ENCODE assay signal across 8 mouse cellular contexts in the genomic region with DNA sequence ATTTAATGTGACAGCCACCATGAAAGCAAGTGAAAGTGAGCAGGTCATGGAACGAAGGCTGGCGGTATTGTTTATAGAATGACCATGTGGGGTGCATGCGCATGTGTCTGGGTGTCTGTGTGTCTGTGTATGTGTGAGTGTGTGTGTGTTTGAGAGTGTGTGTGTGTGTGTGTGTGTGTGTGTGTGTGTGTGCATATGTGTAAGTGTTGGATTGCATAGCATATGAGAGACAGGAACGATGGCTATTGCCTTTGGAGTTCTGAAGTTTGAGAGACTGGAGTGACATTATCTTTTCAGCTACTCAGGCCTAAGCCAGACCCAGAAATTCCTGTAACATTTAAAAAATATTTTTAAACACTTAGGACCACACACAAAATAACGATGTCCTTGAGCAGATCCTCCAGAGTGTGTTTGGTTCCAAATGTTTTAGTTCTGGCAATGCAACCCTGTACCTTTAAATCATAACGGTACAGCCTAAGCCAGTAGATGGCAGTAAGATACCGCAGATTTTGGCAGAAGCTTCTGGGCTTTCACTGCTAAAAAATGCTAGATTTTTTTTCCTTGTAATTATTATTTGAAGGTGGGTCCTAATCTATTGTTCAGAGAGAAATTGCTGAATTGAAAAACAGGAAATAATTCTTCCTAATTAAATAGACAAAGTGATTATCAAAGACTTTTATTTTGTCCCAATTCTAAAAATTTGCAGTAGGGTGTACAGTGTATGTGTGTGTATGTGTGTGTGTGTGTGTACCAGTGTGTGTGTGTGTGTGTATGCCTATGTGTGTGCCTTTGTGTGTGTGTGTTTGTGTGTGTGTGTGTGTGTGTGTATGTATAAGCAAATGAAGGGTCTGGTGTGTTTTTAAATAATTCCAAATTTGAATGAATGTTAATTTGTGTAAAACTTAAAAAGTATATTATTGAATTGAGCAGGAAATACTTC.
DNase-seq lines count a peak whose midpoint lies in the region; ATAC-seq lines count a peak whose summit lies in the region.
"Had no signal": no experiment of that assay in that cellular context is flagged by ENCODE, and none has a peak within 500 bp of the region (broad histone marks: within the 10 kb centered on the region; RNA-seq: fewer than 3 reads in every experiment).

No protein-coding gene starts in this region.

- WGBS in hindbrain, embryonic 14.5 days: 56% methylated on average over 7 of the region's 7 CpGs
- WGBS in midbrain, embryonic 15.5 days: 50% methylated on average over 7 of the region's 7 CpGs

- H3K4me2 ChIP-seq in hindbrain, embryonic 14.5 days (replicated peaks): no peak overlapping the region
- no peak overlapping the region for H3K4me2 ChIP-seq in midbrain, embryonic 15.5 days
- H3K4me2 ChIP-seq: embryonic facial prominence, embryonic 13.5 days had no signal

- H3K4me3 ChIP-seq in hindbrain, embryonic 14.5 days (replicated peaks; ENCODE audit: low read length): no peak overlapping the region
- no peak overlapping the region for H3K4me3 ChIP-seq in midbrain, embryonic 15.5 days
- H3K4me3 ChIP-seq: embryonic facial prominence, embryonic 13.5 days had no signal

- ATAC-seq in hindbrain, embryonic 14.5 days (ENCODE audit: low FRiP score): peak; percentile 66; the same call in 1 of the 2 replicates
- ATAC-seq in midbrain, embryonic 15.5 days (replicated peaks): peak; percentile 83

- no peaks in the 10 kb centered on the region for H3K36me3 ChIP-seq in hindbrain, embryonic 14.5 days (replicated peaks; ENCODE audit: control insufficient read depth, insufficient read depth)
- H3K36me3 ChIP-seq in midbrain, embryonic 15.5 days (replicated peaks): no peaks in the 10 kb centered on the region
- H3K36me3 ChIP-seq: embryonic facial prominence, embryonic 13.5 days had no signal

- H3K9ac ChIP-seq in hindbrain, embryonic 14.5 days: no peak overlapping the region
- no peak overlapping the region for H3K9ac ChIP-seq in midbrain, embryonic 15.5 days
- H3K9ac ChIP-seq: embryonic facial prominence, embryonic 13.5 days had no signal

- no peak overlapping the region for H3K27ac ChIP-seq in hindbrain, embryonic 14.5 days
- H3K27ac ChIP-seq in midbrain, embryonic 15.5 days: no peak overlapping the region
- H3K27ac ChIP-seq: embryonic facial prominence, embryonic 13.5 days had no signal

- no peaks in the 10 kb centered on the region for H3K4me1 ChIP-seq in hindbrain, embryonic 14.5 days (replicated peaks; ENCODE audit: control insufficient read depth, insufficient read depth, low read length)
- H3K4me1 ChIP-seq in midbrain, embryonic 15.5 days: no peaks in the 10 kb centered on the region

- no peaks in the 10 kb centered on the region for H3K9me3 ChIP-seq in hindbrain, embryonic 14.5 days (ENCODE audit: control insufficient read depth, low read length)
- no peaks in the 10 kb centered on the region for H3K9me3 ChIP-seq in midbrain, embryonic 15.5 days
- H3K9me3 ChIP-seq: embryonic facial prominence, embryonic 13.5 days had no signal

- DNase-seq in urinary bladder, postnatal 14 days (ENCODE audit: low spot score): peak; percentile 41
- DNase-seq in urinary bladder, postnatal 10 days (ENCODE audit: low spot score): no peak
- peak; percentile 11 for DNase-seq in cerebellum, adult 9-10 months
- DNase-seq in hindbrain, embryonic 14.5 days (ENCODE audit: low spot score): peak; percentile 95
- DNase-seq in layer of hippocampus, postnatal 14 days (ENCODE audit: low spot score in 2 of 2): peak; percentile 31 to 82
- no peak for DNase-seq in thymus, postnatal 10 days (ENCODE audit: low spot score in 2 of 2)

- no peaks in the 10 kb centered on the region for H3K27me3 ChIP-seq in hindbrain, embryonic 14.5 days (ENCODE audit: control insufficient read depth, insufficient read depth, low read length)
- H3K27me3 ChIP-seq in midbrain, embryonic 15.5 days (replicated peaks): no peaks in the 10 kb centered on the region

Comparison
In these comparisons a context has a peak if more than half of its experiments do, and no peak if none do; other contexts are left out.
1. DNase-seq: peak in urinary bladder, postnatal 14 days (single experiment), cerebellum, adult 9-10 months (single experiment), hindbrain, embryonic 14.5 days (single experiment) and layer of hippocampus, postnatal 14 days (2 of 2); none in urinary bladder, postnatal 10 days (single experiment) and thymus, postnatal 10 days (0 of 2).